Mouse (Mus musculus) R1 (cell line): ENCODE measurements at regions not wholly inside any gene's neighbourhood (a gene's known extent, or its start where the extent isn't known, plus 50 kb on each side); places are given as distances from the start of the nearest gene placed in this dataset.

ENCODE experiments used
- DNase-seq: peaks from one replicate; pipeline ENCODE4 v3.0.0-alpha.2; 2018; ENCODE audit warnings: low read depth, low spot score

DNA sequence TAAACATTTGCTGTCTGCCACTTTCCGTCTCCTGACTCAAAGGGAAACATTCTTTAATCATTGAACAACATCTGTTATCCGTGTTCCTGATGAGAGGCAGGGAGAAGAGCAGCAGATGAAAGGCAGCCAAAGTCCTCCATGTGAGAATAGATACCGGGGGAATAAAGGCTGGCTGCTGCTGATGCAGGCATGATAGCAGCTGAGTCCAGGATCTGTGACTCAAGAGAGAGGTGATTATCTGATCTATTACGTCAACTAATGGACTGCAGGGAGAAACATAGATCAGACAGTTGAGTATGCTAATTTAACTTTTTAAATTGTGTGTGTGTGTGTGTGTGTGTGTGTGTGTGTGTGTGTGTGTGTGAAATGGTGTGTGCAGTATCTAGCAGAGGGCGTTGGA lies 1140.0 kb downstream of the Dpp10 start:
- no peak for DNase-seq

- DNase-seq, result no peak
These were observed 1156.3 kb downstream of the Dpp10 start for GRCm38 (mm10) chr1:122889100-122889499.

- peak; percentile 5 for DNase-seq
These were observed 1186.4 kb downstream of the Dpp10 start for GRCm38 (mm10) chr1:122858995-122859394.
